Mouse (Mus musculus) cerebellum, adult 9-11 months (tissue): ENCODE results near the gene Wdr60.
A peak's percentile ranks its signal among the peaks of the same experiment; 100 is the strongest.

Source experiments
- DNase-seq: peaks from one replicate; pipeline ENCODE4 v3.0.0; 2022

The Wdr60 gene

GRCm38 (mm10) chr12:116264756-116265155 is 1.9 kb upstream of the Wdr60 start:
- no peak for DNase-seq

GRCm38 (mm10) chr12:116258321-116258720 is 4.5 kb downstream of the Wdr60 start:
- no peak for DNase-seq

- DNase-seq: no peak
Observed at GRCm38 (mm10) chr12:116255636-116256035, 7.2 kb downstream of the Wdr60 start.

GRCm38 (mm10) chr12:116254652-116255051 is 8.2 kb downstream of the Wdr60 start:
- DNase-seq: no peak

GRCm38 (mm10) chr12:116244601-116245000 is 18.2 kb downstream of the Wdr60 start:
- no peak for DNase-seq

- no peak for DNase-seq
Observed at GRCm38 (mm10) chr12:116238803-116239202, 24.0 kb downstream of the Wdr60 start.

GRCm38 (mm10) chr12:116238370-116238769 is 24.5 kb downstream of the Wdr60 start:
- DNase-seq: no peak

GRCm38 (mm10) chr12:116236658-116237057 is 26.2 kb downstream of the Wdr60 start:
- DNase-seq: no peak

- DNase-seq: no peak
Observed at GRCm38 (mm10) chr12:116235356-116235755, 27.5 kb downstream of the Wdr60 start.

- DNase-seq: no peak
Observed at GRCm38 (mm10) chr12:116232061-116232460, 30.8 kb downstream of the Wdr60 start.

- no peak for DNase-seq
Observed at GRCm38 (mm10) chr12:116231612-116232011, 31.2 kb downstream of the Wdr60 start.

- DNase-seq: no peak
Observed at GRCm38 (mm10) chr12:116229451-116229850, 33.4 kb downstream of the Wdr60 start.

GRCm38 (mm10) chr12:116226289-116227057 is 36.3 kb downstream of the Wdr60 start:
- no peak for DNase-seq

GRCm38 (mm10) chr12:116223107-116223506 is 39.7 kb downstream of the Wdr60 start:
- no peak for DNase-seq

GRCm38 (mm10) chr12:116207486-116207885 is 55.3 kb downstream of the Wdr60 start:
- no peak for DNase-seq

GRCm38 (mm10) chr12:116205726-116206125 is 57.1 kb downstream of the Wdr60 start:
- no peak for DNase-seq

- peak; percentile 73 for DNase-seq
Observed at GRCm38 (mm10) chr12:116202176-116202981, 60.4 kb downstream of the Wdr60 start.

- no peak for DNase-seq
Observed at GRCm38 (mm10) chr12:116198791-116199190, 64.0 kb downstream of the Wdr60 start.

- DNase-seq: no peak
Observed at GRCm38 (mm10) chr12:116196221-116196620, 66.6 kb downstream of the Wdr60 start.

GRCm38 (mm10) chr12:116194641-116195040 is 68.2 kb downstream of the Wdr60 start:
- DNase-seq: peak; percentile 81

- DNase-seq: no peak
Observed at GRCm38 (mm10) chr12:116193952-116194351, 68.9 kb downstream of the Wdr60 start.

- no peak for DNase-seq
Observed at GRCm38 (mm10) chr12:116183212-116183935, 79.4 kb downstream of the Wdr60 start.

- DNase-seq: no peak
Observed at GRCm38 (mm10) chr12:116182376-116182775, 80.4 kb downstream of the Wdr60 start.
